Mouse (Mus musculus) C2C12 (cell line): ENCODE results near the gene Adamts9.

ENCODE experiments used
- CEBPB ChIP-seq: IDR thresholded peaks from one replicate; pipeline ENCODE4 v1.6.1; 2011; ENCODE audit warnings: low read depth, mild to moderate bottlenecking, control low read depth, moderate library complexity
- CTCF ChIP-seq: IDR thresholded peaks from one replicate; pipeline ENCODE4 v1.5.1; 2011; ENCODE audit not compliant: control insufficient read depth, insufficient read depth, insufficient read length
- FOSL1 ChIP-seq: IDR thresholded peaks from one replicate; pipeline ENCODE4 v1.8.0; 2011; ENCODE audit warnings: mild to moderate bottlenecking, low read length; ENCODE audit not compliant: poor library complexity, insufficient read depth, severe bottlenecking
- MAX ChIP-seq: IDR thresholded peaks from one replicate; pipeline ENCODE4 v1.6.1; 2011; ENCODE audit warnings: mild to moderate bottlenecking, control low read depth
- MYOD1 ChIP-seq: IDR thresholded peaks from one replicate; pipeline ENCODE4 v1.6.1; 2011; ENCODE audit warnings: low read depth; ENCODE audit not compliant: control insufficient read depth, insufficient read length
- USF1 ChIP-seq: IDR thresholded peaks from one replicate; pipeline ENCODE4 v1.6.1; 2011; ENCODE audit warnings: low read depth, mild to moderate bottlenecking, control low read depth, moderate library complexity

GRCm38 (mm10) chr6:92826561-92826960 is 116.7 kb downstream of the Adamts9 start:
- TF ChIP-seq MAX, result no peak
- no peak for TF ChIP-seq CTCF
- TF ChIP-seq MYOD1, result no peak
- no peak for TF ChIP-seq CEBPB
- no peak for TF ChIP-seq USF1
- TF ChIP-seq FOSL1, result no peak
